ENCODE assay signal across 10 mouse cellular contexts in the genomic region with DNA sequence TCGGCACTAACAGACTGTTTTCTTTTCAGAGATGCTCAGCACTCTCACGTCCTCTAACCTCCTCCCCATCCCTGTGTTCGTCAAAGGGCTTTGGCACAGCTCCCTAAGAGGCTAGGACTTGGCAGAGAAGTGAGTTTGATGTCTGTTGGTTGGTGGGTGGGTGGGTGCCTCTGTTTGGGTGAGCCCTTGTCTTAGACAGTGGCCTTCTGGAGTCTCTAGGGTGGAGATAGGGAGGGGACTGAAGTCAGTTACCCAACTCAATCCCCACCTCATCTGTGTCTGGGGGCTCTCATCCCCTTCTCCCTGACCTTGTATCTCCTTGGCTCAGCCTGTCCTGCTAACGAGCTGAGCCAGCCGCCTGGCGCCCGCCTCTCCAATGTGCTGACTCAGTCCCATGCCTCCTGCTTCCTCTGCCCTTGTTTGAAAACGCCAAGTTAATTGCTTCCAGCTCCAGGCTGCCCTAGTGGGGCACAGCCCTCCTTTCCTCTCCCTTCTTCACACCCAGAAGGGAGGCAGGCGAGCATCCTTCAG. TPM values are rescaled to one million over a fixed set of nuclear protein-coding genes. Genes with fewer than 3 reads are reported as not detected.
DNase-seq lines count a peak whose midpoint lies in the region; ATAC-seq lines count a peak whose summit lies in the region.
"Had no signal": no experiment of that assay in that cellular context is flagged by ENCODE, and none has a peak within 500 bp of the region (broad histone marks: within the 10 kb centered on the region; RNA-seq: fewer than 3 reads in every experiment).

No protein-coding gene starts in this region.

- DNase-seq in cerebellum, adult 8-10 months, result peak; percentile 8
- DNase-seq in cerebellum, adult 9-11 months, result no peak
- no peak for DNase-seq in lung, postnatal 36 days
- DNase-seq in hindbrain, embryonic 10.5 days (ENCODE audit: low spot score), result peak; percentile 36
- DNase-seq: kidney, postnatal 4 days; thymus, postnatal 25 days had no signal

- peaks cover 9% of the 10 kb centered on the region for H3K27me3 ChIP-seq in lung, embryonic 16.5 days (ENCODE audit: control insufficient read depth, insufficient read depth, low read depth, low read length)
- H3K27me3 ChIP-seq in hindbrain, embryonic 10.5 days (ENCODE audit: insufficient read depth, poor library complexity, severe bottlenecking), result peaks cover 36% of the 10 kb centered on the region
- no peaks in the 10 kb centered on the region for H3K27me3 ChIP-seq in midbrain, embryonic 15.5 days (replicated peaks)

- no peak overlapping the region for H3K4me3 ChIP-seq in lung, embryonic 16.5 days (ENCODE audit: low read length)
- H3K4me3 ChIP-seq in hindbrain, embryonic 10.5 days, result no peak overlapping the region
- no peak overlapping the region for H3K4me3 ChIP-seq in midbrain, embryonic 15.5 days

- WGBS in lung, embryonic 16.5 days, result 33% methylated on average over 9 of the region's 9 CpGs
- 49% methylated on average over 9 of the region's 9 CpGs for WGBS in hindbrain, embryonic 10.5 days
- WGBS in midbrain, embryonic 15.5 days, result 32% methylated on average over 9 of the region's 9 CpGs

- H3K36me3 ChIP-seq in lung, embryonic 16.5 days (ENCODE audit: control insufficient read depth, insufficient read depth, low read length), result no peaks in the 10 kb centered on the region
- no peaks in the 10 kb centered on the region for H3K36me3 ChIP-seq in hindbrain, embryonic 10.5 days
- H3K36me3 ChIP-seq in midbrain, embryonic 15.5 days (replicated peaks), result no peaks in the 10 kb centered on the region

- H3K4me1 ChIP-seq in lung, embryonic 16.5 days (replicated peaks; ENCODE audit: control insufficient read depth, insufficient read depth, low read length), result peaks cover 10% of the 10 kb centered on the region
- peaks cover 45% of the 10 kb centered on the region for H3K4me1 ChIP-seq in hindbrain, embryonic 10.5 days (replicated peaks)
- H3K4me1 ChIP-seq in midbrain, embryonic 15.5 days, result peaks cover 31% of the 10 kb centered on the region

- no peaks in the 10 kb centered on the region for H3K9me3 ChIP-seq in lung, embryonic 16.5 days (ENCODE audit: control insufficient read depth, low read length)
- H3K9me3 ChIP-seq in hindbrain, embryonic 10.5 days, result no peaks in the 10 kb centered on the region
- no peaks in the 10 kb centered on the region for H3K9me3 ChIP-seq in midbrain, embryonic 15.5 days

- no peak overlapping the region for H3K4me2 ChIP-seq in lung, embryonic 16.5 days (ENCODE audit: low read depth, low read length)
- H3K4me2 ChIP-seq in midbrain, embryonic 15.5 days, result no peak overlapping the region

- no peak overlapping the region for H3K9ac ChIP-seq in lung, embryonic 16.5 days (ENCODE audit: low read length)
- no peak overlapping the region for H3K9ac ChIP-seq in midbrain, embryonic 15.5 days

- H3K27ac ChIP-seq in lung, embryonic 16.5 days (ENCODE audit: low read length), result no peak overlapping the region
- peak overlapping the region; percentile 54 for H3K27ac ChIP-seq in hindbrain, embryonic 10.5 days
- H3K27ac ChIP-seq in midbrain, embryonic 15.5 days, result 0 out of 2 replicates have a peak overlapping the region, but pooled peaks have one; percentile 41

- ATAC-seq in lung, embryonic 16.5 days (ENCODE audit: low read depth), result peak; percentile 64
- ATAC-seq in midbrain, embryonic 15.5 days (replicated peaks), result no peak
- no peak for ATAC-seq in activated CD4-positive, CD25-positive, alpha-beta regulatory T cell, adult 4 months
- no peak for ATAC-seq in CD4-positive, CD25-positive, alpha-beta regulatory T cell, adult 4 months

RNA-seq across cellular contexts. Expression of gene 4931429L15Rik, which starts 30.7 kb away (rescaled TPM):
- not detected in 2 replicates for polyA plus RNA-seq in lung, embryonic 16.5 days (2015; fragmentation: Nextera tagmentation; extraction: Ambion mirVana)
- polyA plus RNA-seq in hindbrain, embryonic 10.5 days (2016; fragmentation: Nextera tagmentation; extraction: Ambion mirVana), result not detected in 2 replicates
- polyA plus RNA-seq in midbrain, embryonic 15.5 days (2015; fragmentation: Nextera tagmentation; extraction: Ambion mirVana), result not detected in 2 replicates
- polyA plus RNA-seq in activated CD4-positive, CD25-positive, alpha-beta regulatory T cell, adult 4 months (2017; shearing (Covaris generic)), result not detected
- polyA plus RNA-seq in CD4-positive, CD25-positive, alpha-beta regulatory T cell, adult 4 months (2017; shearing (Covaris generic)), result not detected

Comparison
In these comparisons a context has a peak if more than half of its experiments do, and no peak if none do; other contexts are left out.
1. DNase-seq: peak in cerebellum, adult 8-10 months (single experiment) and hindbrain, embryonic 10.5 days (single experiment); none in cerebellum, adult 9-11 months (single experiment) and lung, postnatal 36 days (single experiment).